Mouse (Mus musculus): Measurements from ENCODE around the gene Cpxm2. TPM values are rescaled to one million over a fixed set of nuclear protein-coding genes. Genes with fewer than 3 reads are reported as not detected.

Cpxm2 gene
- total RNA-seq, 2 experiments from 2014 or later, result 5.1 to 6.7 TPM

- DNase-seq (ENCODE audit: low spot score in 2 of 2), result no peak
These were observed 9.2 kb downstream of the Cpxm2 start for GRCm38 (mm10) chr7:132145227-132145800.

GRCm38 (mm10) chr7:132128687-132129086 is 25.9 kb downstream of the Cpxm2 start:
- no peak for DNase-seq (ENCODE audit: low spot score in 2 of 2)

- DNase-seq (ENCODE audit: low spot score in 2 of 2), result no peak
These were observed 29.6 kb downstream of the Cpxm2 start for GRCm38 (mm10) chr7:132124948-132125347.

GRCm38 (mm10) chr7:132123211-132123610 is 31.3 kb downstream of the Cpxm2 start:
- DNase-seq (ENCODE audit: low spot score in 2 of 2), result no peak

- no peak for DNase-seq (ENCODE audit: low spot score in 2 of 2)
These were observed 34.7 kb downstream of the Cpxm2 start for GRCm38 (mm10) chr7:132119817-132120216.

- DNase-seq (ENCODE audit: low spot score in 2 of 2), result no peak
These were observed 42.8 kb downstream of the Cpxm2 start for GRCm38 (mm10) chr7:132111770-132112169.

- no peak for DNase-seq (ENCODE audit: low spot score in 2 of 2)
These were observed 44.2 kb downstream of the Cpxm2 start for GRCm38 (mm10) chr7:132110308-132110707.

- no peak for DNase-seq (ENCODE audit: low spot score in 2 of 2)
These were observed 47.6 kb downstream of the Cpxm2 start for GRCm38 (mm10) chr7:132106891-132107290.

- no peak for DNase-seq (ENCODE audit: low spot score in 2 of 2)
These were observed 49.2 kb downstream of the Cpxm2 start for GRCm38 (mm10) chr7:132105326-132105725.

GRCm38 (mm10) chr7:132098441-132098840 is 56.1 kb downstream of the Cpxm2 start:
- no peak for DNase-seq (ENCODE audit: low spot score in 2 of 2)

GRCm38 (mm10) chr7:132094666-132095065 is 59.9 kb downstream of the Cpxm2 start:
- no peak for DNase-seq (ENCODE audit: low spot score in 2 of 2)

GRCm38 (mm10) chr7:132091551-132091950 is 63.0 kb downstream of the Cpxm2 start:
- no peak for DNase-seq (ENCODE audit: low spot score in 2 of 2)

- DNase-seq (ENCODE audit: low spot score in 2 of 2), result no peak
These were observed 65.9 kb downstream of the Cpxm2 start for GRCm38 (mm10) chr7:132088606-132089005.

GRCm38 (mm10) chr7:132088181-132088580 is 66.4 kb downstream of the Cpxm2 start:
- DNase-seq (ENCODE audit: low spot score in 2 of 2), result no peak

GRCm38 (mm10) chr7:132075825-132076224 is 78.7 kb downstream of the Cpxm2 start:
- DNase-seq (ENCODE audit: low spot score in 2 of 2), result no peak

GRCm38 (mm10) chr7:132074503-132074902 is 80.0 kb downstream of the Cpxm2 start:
- DNase-seq (ENCODE audit: low spot score in 2 of 2), result no peak

- DNase-seq (ENCODE audit: low spot score in 2 of 2), result no peak
These were observed 83.5 kb downstream of the Cpxm2 start for GRCm38 (mm10) chr7:132070877-132071625.

- no peak for DNase-seq (ENCODE audit: low spot score in 2 of 2)
These were observed 86.6 kb downstream of the Cpxm2 start for GRCm38 (mm10) chr7:132067951-132068350.

- no peak for DNase-seq (ENCODE audit: low spot score in 2 of 2)
These were observed 87.0 kb downstream of the Cpxm2 start for GRCm38 (mm10) chr7:132067511-132067910.

GRCm38 (mm10) chr7:132060116-132060515 is 94.4 kb downstream of the Cpxm2 start:
- no peak for DNase-seq (ENCODE audit: low spot score in 2 of 2)

GRCm38 (mm10) chr7:132056565-132056964 is 98.0 kb downstream of the Cpxm2 start:
- DNase-seq (ENCODE audit: low spot score in 2 of 2), result no peak

GRCm38 (mm10) chr7:132046662-132047061 is 107.9 kb downstream of the Cpxm2 start:
- no peak for DNase-seq (ENCODE audit: low spot score in 2 of 2)

All from layer of hippocampus, postnatal 10 days (tissue).